Mouse (Mus musculus) midbrain, embryonic 16.5 days (tissue): ENCODE measurements at regions not wholly inside any gene's neighbourhood (a gene's known extent, or its start where the extent isn't known, plus 50 kb on each side); places are given as distances from the start of the nearest gene placed in this dataset.

Experiments used
- ATAC-seq: fragments of 200-750 bp; cut with Nextera tagmentation; 2 replicates; pipeline ENCODE4 v1.8.0; 2017; ENCODE audit warnings: moderate TSS enrichment
- H3K27ac ChIP-seq: fragments of 300-500 bp; sonication (generic); 2 replicates; pipeline ENCODE4 v1.5.1; 2014; ENCODE audit warnings: mild to moderate bottlenecking, low read length, mixed read lengths
- H3K27me3 ChIP-seq: fragments of 300-500 bp; sonication (generic); 2 replicates; pipeline ENCODE4 v1.6.1; 2014; ENCODE audit warnings: low read depth, low read length, mixed read lengths; ENCODE audit not compliant: control insufficient read depth, insufficient read depth
- H3K36me3 ChIP-seq: fragments of 300-500 bp; sonication (generic); 2 replicates; pipeline ENCODE4 v1.6.1; 2014; ENCODE audit warnings: mild to moderate bottlenecking, low read length, moderate library complexity, mixed read lengths; ENCODE audit not compliant: control insufficient read depth, insufficient read depth
- H3K4me1 ChIP-seq: fragments of 300-500 bp; sonication (generic); 2 replicates; pipeline ENCODE4 v1.6.1; 2014; ENCODE audit warnings: mild to moderate bottlenecking, low read length, mixed read lengths; ENCODE audit not compliant: control insufficient read depth, insufficient read depth
- H3K4me2 ChIP-seq: fragments of 300-500 bp; sonication (generic); 2 replicates; pipeline ENCODE4 v1.6.1; 2014; ENCODE audit warnings: mild to moderate bottlenecking, low read length, mixed read lengths
- H3K4me3 ChIP-seq: fragments of 300-500 bp; sonication (generic); 2 replicates; pipeline ENCODE4 v1.5.1; 2014; ENCODE audit warnings: low read depth, mild to moderate bottlenecking, low read length, moderate library complexity, mixed read lengths
- H3K9ac ChIP-seq: fragments of 300-500 bp; sonication (generic); 2 replicates; pipeline ENCODE4 v1.6.1; 2014; ENCODE audit warnings: low read depth, low read length, mixed read lengths
- H3K9me3 ChIP-seq: fragments of 300-500 bp; sonication (generic); replicated peaks from 2 replicates; pipeline ENCODE4 v1.6.1; 2014; ENCODE audit warnings: mild to moderate bottlenecking, low read length, mixed read lengths; ENCODE audit not compliant: control insufficient read depth, poor library complexity, severe bottlenecking
- WGBS: fragments of 180-500 bp; shearing (Covaris S2); extraction: QIAGEN DNeasy Blood & Tissue Kit; methylation state at CpG from one replicate; pipeline ENCODE4 v1.1.7; 2014; 5-methylcytosine and 5-hydroxymethylcytosine counted together

DNA sequence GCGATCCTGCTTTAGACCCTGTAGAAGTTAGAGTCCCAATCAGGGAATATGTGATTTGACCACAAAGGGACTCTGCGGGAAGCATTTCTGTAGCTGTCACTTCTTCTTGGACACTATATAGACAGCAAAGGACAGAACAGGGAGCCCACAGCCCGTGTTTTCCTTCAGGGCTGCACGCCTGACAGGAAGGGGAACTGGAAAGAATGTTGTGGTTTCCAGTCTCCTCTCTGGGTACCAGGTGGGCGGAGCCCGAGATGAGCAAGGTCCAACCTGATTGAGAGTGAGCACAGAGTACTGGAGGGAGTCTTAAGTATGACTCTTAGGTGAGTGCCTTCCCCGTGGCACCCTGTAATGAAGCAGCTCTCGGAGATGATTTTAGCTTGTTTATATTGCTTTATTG, 346.8 kb upstream of the Gm10131 start:
- Histone ChIP-seq H3K36me3 (no peaks in the 10 kb centered on the region), H3K4me1 (no peaks in the 10 kb centered on the region), H3K27ac (no peak overlapping the region), H3K4me3 (no peak overlapping the region), H3K9me3 (no peaks in the 10 kb centered on the region), H3K9ac (no peak overlapping the region), H3K4me2 (no peak overlapping the region), H3K27me3 (no peaks in the 10 kb centered on the region; the same call in 1 of the 2 replicates)
- 91% methylated on average over 8 of the region's 8 CpGs for WGBS
- no peak for ATAC-seq

DNA sequence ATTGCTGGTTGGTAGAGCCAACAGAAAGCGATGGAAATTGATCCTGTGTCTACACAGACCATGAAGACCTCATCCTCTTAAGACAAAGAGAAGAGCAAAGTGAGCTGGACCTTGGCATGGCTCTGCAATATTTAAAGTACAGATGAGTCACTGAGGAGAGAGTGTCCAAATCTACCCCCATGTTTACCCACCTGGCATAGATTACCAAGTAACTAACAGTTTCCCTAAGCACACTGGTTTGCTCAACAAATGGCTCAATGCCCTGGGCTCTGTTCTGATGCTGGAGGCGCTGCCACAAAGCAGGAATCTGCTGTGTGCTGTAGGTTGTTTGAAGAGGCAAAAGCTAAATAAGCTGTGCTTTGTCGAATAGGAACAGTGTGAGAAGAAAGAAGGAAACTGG, 345.0 kb upstream of the Gm10131 start:
- Histone ChIP-seq H3K27me3 (no peaks in the 10 kb centered on the region; the same call in 1 of the 2 replicates), H3K4me1 (no peaks in the 10 kb centered on the region), H3K4me3 (no peak overlapping the region), H3K9ac (no peak overlapping the region), H3K9me3 (no peaks in the 10 kb centered on the region), H3K36me3 (no peaks in the 10 kb centered on the region), H3K4me2 (no peak overlapping the region), H3K27ac (0 out of 2 replicates have a peak overlapping the region, but pooled peaks have one; percentile 5)
- ATAC-seq: no peak
- WGBS: 66% methylated on average over 3 of the region's 3 CpGs

DNA sequence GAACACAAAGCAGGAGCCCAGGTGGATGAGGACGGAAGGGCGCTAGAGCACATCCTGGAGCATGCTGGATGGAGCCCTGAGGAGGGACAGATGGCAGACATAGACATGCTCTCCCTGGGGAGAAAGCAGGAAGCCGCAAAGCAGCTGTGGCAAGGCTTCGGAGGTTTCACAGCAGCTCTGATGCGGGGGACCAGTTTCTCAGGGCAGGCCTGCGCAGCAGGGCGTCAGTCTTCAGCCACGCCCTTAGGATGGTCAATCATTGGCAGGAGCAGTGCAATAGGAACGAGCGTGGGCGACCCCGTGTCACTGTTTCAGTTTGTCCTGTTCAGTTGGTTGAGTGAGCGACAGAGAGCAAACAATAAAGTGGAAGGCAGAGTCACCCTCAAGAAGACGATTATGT, 343.8 kb upstream of the Gm10131 start:
- H3K27ac ChIP-seq: no peak overlapping the region
- no peak overlapping the region for H3K9ac ChIP-seq
- no peaks in the 10 kb centered on the region; the same call in 1 of the 2 replicates for H3K27me3 ChIP-seq
- H3K4me3 ChIP-seq: no peak overlapping the region
- H3K9me3 ChIP-seq: no peaks in the 10 kb centered on the region
- H3K4me1 ChIP-seq: no peaks in the 10 kb centered on the region; the same call in 1 of the 2 replicates
- 86% methylated on average over 14 of the region's 14 CpGs for WGBS
- no peak overlapping the region for H3K4me2 ChIP-seq
- no peak for ATAC-seq
- no peaks in the 10 kb centered on the region for H3K36me3 ChIP-seq

DNA sequence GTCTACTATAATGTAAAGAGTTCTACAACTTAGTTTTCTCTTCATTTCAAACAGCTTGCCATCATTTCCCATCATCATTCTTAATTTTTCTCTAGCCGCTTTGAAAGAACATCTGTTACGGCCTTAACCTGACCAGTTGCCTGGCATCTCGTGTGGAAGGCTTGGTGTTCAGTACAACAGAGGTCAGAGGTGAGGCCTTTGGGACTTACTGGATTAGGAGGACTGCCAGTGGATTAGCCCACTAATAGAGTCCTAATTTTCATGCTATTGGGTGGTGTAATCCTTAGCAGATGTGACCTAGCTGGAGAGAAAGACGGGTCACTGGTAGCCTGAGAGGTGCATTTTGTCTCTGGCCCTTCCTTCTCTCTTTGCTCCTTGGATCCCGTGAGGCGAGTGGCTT, 341.3 kb upstream of the Gm10131 start:
- ATAC-seq: no peak
- no peaks in the 10 kb centered on the region for H3K9me3 ChIP-seq
- WGBS: 75% methylated on average over 6 of the region's 6 CpGs

DNA sequence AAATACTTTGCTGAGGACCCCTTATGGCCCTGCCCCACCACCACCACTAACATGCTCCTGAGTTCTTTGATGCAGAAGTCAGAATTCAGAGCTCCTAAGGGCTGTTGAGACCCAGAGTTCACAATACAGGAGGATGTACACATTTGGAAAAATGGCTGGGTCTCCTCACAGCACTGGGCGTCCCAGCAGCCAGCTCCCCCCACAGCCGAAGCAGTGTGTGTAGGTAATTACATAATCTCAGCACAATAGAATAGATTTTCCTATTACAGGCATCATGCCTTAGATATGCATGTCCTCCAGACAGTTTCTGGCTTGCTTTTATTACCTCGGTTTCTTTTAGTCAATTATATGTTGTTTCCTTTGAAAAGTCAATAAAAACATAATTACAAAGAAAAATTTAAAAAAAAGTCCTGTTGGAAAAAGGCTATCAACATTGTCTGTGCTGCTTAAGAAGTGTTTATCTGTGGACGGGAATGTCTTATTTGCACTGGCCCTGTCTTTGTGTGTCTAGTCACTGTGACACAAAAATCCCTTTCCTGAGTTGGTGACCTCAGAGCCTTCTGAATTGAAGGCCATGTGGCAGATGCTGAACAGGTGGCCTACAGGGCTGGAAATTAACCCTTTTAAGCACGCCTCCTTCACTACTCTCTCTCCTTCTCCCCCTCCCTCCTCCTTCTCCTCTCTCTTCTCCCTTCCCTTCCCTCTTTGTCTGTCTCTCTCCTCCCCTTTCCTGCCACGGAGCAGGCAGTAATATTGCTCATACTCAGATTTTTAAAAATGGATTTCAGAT, 339.9 kb upstream of the Gm10131 start:
- no peaks in the 10 kb centered on the region for H3K36me3 ChIP-seq
- no peaks in the 10 kb centered on the region for H3K27me3 ChIP-seq
- peak; percentile 18; the same call in 1 of the 2 replicates for ATAC-seq
- no peaks in the 10 kb centered on the region for H3K9me3 ChIP-seq
- no peak overlapping the region for H3K9ac ChIP-seq
- no peak overlapping the region for H3K4me3 ChIP-seq
- H3K27ac ChIP-seq: no peak overlapping the region; the same call in 1 of the 2 replicates
- H3K4me1 ChIP-seq: peaks cover 10% of the 10 kb centered on the region
- 14% methylated on average over 6 of the region's 6 CpGs for WGBS
- no peak overlapping the region for H3K4me2 ChIP-seq

More for the DNA sequence above, 341.3 kb upstream of the Gm10131 start:
- H3K4me1 ChIP-seq: peaks cover 8% of the 10 kb centered on the region
- H3K4me2 ChIP-seq: no peak overlapping the region
- no peak overlapping the region for H3K9ac ChIP-seq
- no peak overlapping the region for H3K4me3 ChIP-seq
- H3K36me3 ChIP-seq: no peaks in the 10 kb centered on the region
- H3K27me3 ChIP-seq: no peaks in the 10 kb centered on the region
- no peak overlapping the region for H3K27ac ChIP-seq

DNA sequence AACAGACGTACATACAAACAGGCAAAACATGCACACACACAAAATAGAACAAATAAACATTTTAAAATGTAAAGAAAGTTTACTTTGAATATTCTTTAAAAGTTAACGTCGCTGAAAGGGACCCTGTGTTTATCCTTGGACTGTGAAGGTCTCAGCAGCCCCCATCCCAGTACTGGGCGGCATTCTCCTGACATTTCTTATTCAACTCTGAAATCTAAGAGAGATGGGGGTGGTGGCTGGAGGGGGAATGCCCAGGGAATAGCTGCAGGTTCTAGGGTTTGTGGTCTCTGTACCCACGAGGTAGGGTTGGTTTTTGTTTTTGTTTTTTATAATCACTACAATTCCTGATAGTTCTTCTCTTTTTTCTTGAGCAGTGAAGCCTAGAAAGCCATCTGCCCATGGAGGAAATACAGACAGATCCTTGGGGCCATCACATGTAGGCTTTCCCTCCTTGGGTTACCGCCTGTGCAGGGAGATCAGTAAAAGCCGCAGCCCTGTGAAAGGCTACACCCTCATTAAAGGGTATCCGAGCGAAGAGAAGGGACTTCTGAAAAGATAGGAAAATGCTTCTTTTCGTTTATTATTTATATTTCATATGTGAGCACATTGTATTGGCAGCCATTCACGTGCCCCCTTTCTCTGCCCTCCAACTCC, 338.0 kb upstream of the Gm10131 start:
- WGBS: 84% methylated on average over 11 of the region's 11 CpGs
- Histone ChIP-seq H3K9ac (no peak overlapping the region), H3K4me1 (peaks cover 10% of the 10 kb centered on the region), H3K4me3 (no peak overlapping the region), H3K36me3 (no peaks in the 10 kb centered on the region), H3K9me3 (no peaks in the 10 kb centered on the region), H3K4me2 (no peak overlapping the region), H3K27me3 (no peaks in the 10 kb centered on the region), H3K27ac (no peak overlapping the region)
- no peak for ATAC-seq

DNA sequence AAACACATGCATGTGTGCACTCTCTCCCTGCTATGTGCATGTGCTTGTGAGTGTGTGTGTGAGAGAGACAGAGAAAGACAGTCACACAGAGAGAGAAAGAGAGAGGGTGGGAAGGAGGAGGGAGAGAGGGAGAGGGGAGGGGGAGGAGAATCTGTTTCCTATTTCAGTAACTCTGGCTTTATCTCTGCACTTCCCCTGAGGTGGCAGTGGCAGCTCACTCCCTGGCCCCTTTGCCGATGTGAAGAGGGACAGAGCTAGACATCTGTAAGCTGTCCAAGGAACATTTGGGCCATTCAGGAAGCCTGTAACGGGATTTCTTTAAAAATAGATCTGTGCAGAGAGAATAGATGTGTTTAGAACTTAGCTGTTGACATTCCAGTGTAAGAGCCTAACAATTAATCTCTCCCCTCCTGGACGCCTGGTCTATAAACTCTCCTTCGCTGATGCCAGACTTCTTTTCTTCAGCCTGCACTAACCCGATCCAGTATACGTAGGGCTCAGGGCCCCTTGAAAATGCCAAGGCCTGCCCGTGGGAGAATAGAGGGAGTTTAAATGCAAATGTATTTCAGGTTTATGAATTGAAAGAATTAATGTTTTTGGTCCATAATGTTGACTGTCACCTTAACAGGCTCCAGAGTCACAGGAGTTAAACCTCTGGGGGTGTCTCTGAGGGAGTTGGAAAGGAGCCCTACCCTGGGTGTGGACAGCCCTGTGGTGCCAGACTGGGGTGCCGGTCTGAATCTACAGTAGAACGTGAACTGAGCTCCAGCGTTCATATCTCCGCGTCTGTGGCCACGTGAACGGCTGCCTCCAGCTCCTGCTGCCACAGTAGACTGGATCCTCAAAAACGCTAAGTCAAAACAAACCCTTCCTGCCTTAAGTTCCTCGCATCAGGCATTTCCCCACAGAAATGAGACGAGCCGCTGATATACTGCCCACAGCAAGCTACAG, 336.6 kb upstream of the Gm10131 start:
- Histone ChIP-seq H3K4me1 (peaks cover 10% of the 10 kb centered on the region), H3K27me3 (no peaks in the 10 kb centered on the region), H3K27ac (no peak overlapping the region), H3K9ac (no peak overlapping the region), H3K9me3 (no peaks in the 10 kb centered on the region), H3K36me3 (no peaks in the 10 kb centered on the region), H3K4me2 (no peak overlapping the region), H3K4me3 (no peak overlapping the region)
- ATAC-seq: no peak
- 58% methylated on average over 18 of the region's 18 CpGs for WGBS

DNA sequence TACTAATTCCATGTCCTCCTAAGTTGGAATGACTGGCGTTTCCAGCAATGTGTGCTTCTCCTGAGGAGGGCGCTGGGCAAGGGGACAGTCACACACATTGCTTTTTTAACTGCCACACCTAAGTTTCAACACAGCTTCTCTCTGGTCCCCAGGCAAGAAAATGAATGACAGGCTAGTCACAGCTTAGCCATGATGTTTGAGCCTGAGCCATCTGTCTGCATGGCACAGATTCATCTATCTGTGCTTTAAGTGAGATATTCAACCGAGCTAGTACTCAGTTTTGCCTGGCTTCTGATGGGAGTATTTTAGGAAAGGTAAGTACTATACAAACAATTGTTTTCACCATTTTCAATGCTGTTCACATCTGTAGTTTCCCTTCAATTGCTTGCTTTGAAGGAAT, 331.2 kb upstream of the Gm10131 start:
- H3K9ac ChIP-seq: no peak overlapping the region
- H3K36me3 ChIP-seq: no peaks in the 10 kb centered on the region
- H3K27ac ChIP-seq: no peak overlapping the region
- no peak overlapping the region for H3K4me3 ChIP-seq
- no peaks in the 10 kb centered on the region for H3K9me3 ChIP-seq
- H3K4me2 ChIP-seq: no peak overlapping the region
- H3K4me1 ChIP-seq: peaks cover 1% of the 10 kb centered on the region; the same call in 1 of the 2 replicates
- 85% methylated on average over 3 of the region's 3 CpGs for WGBS
- H3K27me3 ChIP-seq: no peaks in the 10 kb centered on the region
- ATAC-seq: no peak
